Mouse (Mus musculus) embryonic facial prominence, embryonic 11.5 days (tissue): Measurements from ENCODE around the gene Ralgps1. TPM values are rescaled to one million over a fixed set of nuclear protein-coding genes. Genes with fewer than 3 reads are reported as not detected.

Source experiments
- ATAC-seq: fragments of 200-750 bp; cut with Nextera tagmentation; replicated peaks from 2 replicates; pipeline ENCODE4 v1.8.0; 2017; ENCODE audit warnings: low read depth; ENCODE audit not compliant: insufficient number of reproducible peaks, low FRiP score, low TSS enrichment
- DNase-seq: peaks from one replicate; pipeline ENCODE4 v3.0.0-alpha.2; 2015; ENCODE audit warnings: low spot score
- H3K27ac ChIP-seq: fragments of 300-500 bp; sonication (generic); replicated peaks from 2 replicates; pipeline ENCODE4 v1.5.1; 2014; ENCODE audit warnings: mild to moderate bottlenecking, low read depth, low read length, control low read depth
- H3K27me3 ChIP-seq: fragments of 300-500 bp; sonication (generic); 2 replicates; pipeline ENCODE4 v1.6.1; 2014; ENCODE audit warnings: mild to moderate bottlenecking, low read length, moderate library complexity, mixed read lengths; ENCODE audit not compliant: control insufficient read depth, insufficient read depth
- H3K36me3 ChIP-seq: fragments of 300-500 bp; sonication (generic); replicated peaks from 2 replicates; pipeline ENCODE4 v1.6.1; 2014; ENCODE audit warnings: low read depth, mild to moderate bottlenecking, low read length, moderate library complexity, mixed read lengths; ENCODE audit not compliant: control insufficient read depth, insufficient read depth
- H3K4me1 ChIP-seq: fragments of 300-500 bp; sonication (generic); 2 replicates; pipeline ENCODE4 v1.6.1; 2014; ENCODE audit warnings: low read length, mixed read lengths; ENCODE audit not compliant: control insufficient read depth, insufficient read depth
- H3K4me2 ChIP-seq: fragments of 300-500 bp; sonication (generic); 2 replicates; pipeline ENCODE4 v1.6.1; 2014; ENCODE audit warnings: low read depth, mild to moderate bottlenecking, control low read depth, low read length, moderate library complexity
- H3K4me3 ChIP-seq: fragments of 300-500 bp; sonication (generic); 2 replicates; pipeline ENCODE4 v1.5.1; 2014; ENCODE audit warnings: low read depth, low read length, control low read depth
- H3K9ac ChIP-seq: fragments of 300-500 bp; sonication (generic); replicated peaks from 2 replicates; pipeline ENCODE4 v1.6.1; 2014; ENCODE audit warnings: mild to moderate bottlenecking, control low read depth, low read length
- H3K9me3 ChIP-seq: fragments of 300-500 bp; sonication (generic); replicated peaks from 2 replicates; pipeline ENCODE4 v1.6.1; 2016; ENCODE audit warnings: mild to moderate bottlenecking, low read length, inconsistent platforms, mixed read lengths; ENCODE audit not compliant: control insufficient read depth
- WGBS: fragments of 180-500 bp; shearing (Covaris S2); extraction: QIAGEN DNeasy Blood & Tissue Kit; methylation state at CpG from one replicate; pipeline ENCODE4 v1.1.7; 2014; 5-methylcytosine and 5-hydroxymethylcytosine counted together
- polyA plus RNA-seq: library from polyadenylated mRNA; unstranded; fragments of >200 nt; fragmentation: Nextera tagmentation; extraction: Ambion mirVana; gene quantifications from 2 replicates; pipeline ENCODE4 v1.2.1, GENCODE M21; 2014

Ralgps1 gene
- polyA plus RNA-seq, 1 experiment from 2014 or later: 3.9 TPM

DNA sequence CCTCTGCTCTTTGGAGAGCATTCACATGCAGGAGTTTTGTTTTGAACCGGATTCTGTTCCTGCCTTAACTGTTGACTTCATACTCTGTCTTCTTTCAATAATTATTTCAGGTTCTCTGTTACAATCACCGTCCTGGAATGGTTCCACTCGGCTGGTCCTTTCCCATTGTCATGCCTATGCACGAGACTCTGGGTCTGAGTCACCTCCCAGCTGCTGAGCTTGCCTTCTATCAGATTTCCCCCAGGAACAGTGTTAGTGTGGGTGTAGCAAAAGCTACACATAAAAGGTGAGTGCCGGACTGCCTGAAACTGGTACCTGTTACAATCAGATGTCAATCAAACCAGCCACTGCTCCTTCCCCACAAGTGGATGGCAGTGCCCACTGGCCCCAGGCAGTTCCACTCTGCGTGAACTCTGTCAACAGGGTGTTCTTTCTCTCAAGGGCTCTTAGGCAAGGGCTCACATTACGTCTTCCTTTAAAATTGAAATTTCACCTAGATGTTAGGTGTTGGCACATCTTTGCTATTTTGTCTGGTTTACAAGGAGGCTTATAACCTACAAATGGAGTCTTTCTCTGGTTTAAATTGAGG, 13.9 kb downstream of the Ralgps1 start:
- H3K36me3 ChIP-seq: no peaks in the 10 kb centered on the region
- 83% methylated on average over 7 of the region's 7 CpGs for WGBS
- no peaks in the 10 kb centered on the region for H3K9me3 ChIP-seq
- H3K9ac ChIP-seq: no peak overlapping the region
- DNase-seq (no peak), ATAC-seq (no peak)
- no peaks in the 10 kb centered on the region for H3K27me3 ChIP-seq
- no peak overlapping the region for H3K4me3 ChIP-seq
- H3K4me2 ChIP-seq: no peak overlapping the region
- H3K27ac ChIP-seq: no peak overlapping the region
- H3K4me1 ChIP-seq: no peaks in the 10 kb centered on the region

- Histone ChIP-seq H3K9ac (no peak overlapping the region), H3K4me1 (no peaks in the 10 kb centered on the region), H3K9me3 (no peaks in the 10 kb centered on the region), H3K27ac (no peak overlapping the region), H3K4me2 (no peak overlapping the region), H3K36me3 (no peaks in the 10 kb centered on the region), H3K27me3 (no peaks in the 10 kb centered on the region), H3K4me3 (no peak overlapping the region)
- no peak for DNase-seq
- 90% methylated on average over 6 of the region's 6 CpGs for WGBS
- no peak for ATAC-seq
These were observed 15.7 kb downstream of the Ralgps1 start for GRCm38 (mm10) chr2:33355558-33355957.

DNA sequence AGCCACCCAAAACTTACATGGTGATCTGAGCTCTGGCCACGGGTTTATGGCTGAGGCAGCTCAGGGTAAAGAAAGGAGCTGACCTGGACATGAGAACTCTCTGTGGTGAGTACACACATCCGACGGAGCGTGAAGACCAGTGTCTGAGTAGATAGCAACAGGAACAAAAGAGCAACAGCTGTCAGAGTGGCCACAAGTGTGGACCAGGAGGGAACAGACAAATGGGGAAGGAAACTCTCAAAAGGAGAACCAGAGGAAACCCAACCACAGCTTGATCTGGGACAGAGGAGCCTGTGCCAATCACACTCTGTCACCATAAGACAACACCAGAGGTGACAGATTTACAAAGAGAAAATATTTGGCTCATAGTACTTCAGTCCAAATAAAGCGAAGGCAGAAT, 17.9 kb downstream of the Ralgps1 start:
- WGBS: 70% methylated on average over 5 of the region's 5 CpGs
- no peaks in the 10 kb centered on the region for H3K4me1 ChIP-seq
- no peak overlapping the region for H3K4me2 ChIP-seq
- H3K9me3 ChIP-seq: no peaks in the 10 kb centered on the region
- ATAC-seq (no peak), DNase-seq (no peak)
- H3K36me3 ChIP-seq: no peaks in the 10 kb centered on the region
- no peak overlapping the region for H3K4me3 ChIP-seq
- no peaks in the 10 kb centered on the region for H3K27me3 ChIP-seq
- H3K9ac ChIP-seq: no peak overlapping the region
- no peak overlapping the region for H3K27ac ChIP-seq

- Histone ChIP-seq H3K4me3 (no peak overlapping the region), H3K4me2 (no peak overlapping the region), H3K27ac (no peak overlapping the region), H3K27me3 (no peaks in the 10 kb centered on the region), H3K4me1 (no peaks in the 10 kb centered on the region), H3K9ac (no peak overlapping the region), H3K36me3 (no peaks in the 10 kb centered on the region), H3K9me3 (no peaks in the 10 kb centered on the region)
- ATAC-seq: no peak
- no peak for DNase-seq
- 95% methylated on average over 3 of the region's 3 CpGs for WGBS
These were observed 19.8 kb downstream of the Ralgps1 start for GRCm38 (mm10) chr2:33351449-33351848.

- Histone ChIP-seq H3K9ac (no peak overlapping the region), H3K4me3 (no peak overlapping the region), H3K27ac (no peak overlapping the region), H3K36me3 (no peaks in the 10 kb centered on the region), H3K4me2 (no peak overlapping the region), H3K27me3 (no peaks in the 10 kb centered on the region), H3K4me1 (no peaks in the 10 kb centered on the region; the same call in 1 of the 2 replicates), H3K9me3 (no peaks in the 10 kb centered on the region)
- ATAC-seq (no peak; the same call in 1 of the 2 replicates), DNase-seq (no peak)
- WGBS: 61% methylated on average over 6 of the region's 6 CpGs
These were observed 20.4 kb downstream of the Ralgps1 start for GRCm38 (mm10) chr2:33350921-33351320.

GRCm38 (mm10) chr2:33349581-33349980, 21.7 kb downstream of the Ralgps1 start:
- WGBS: 59% methylated on average over 2 of the region's 2 CpGs
- DNase-seq (no peak), ATAC-seq (no peak)
- Histone ChIP-seq H3K4me2 (no peak overlapping the region), H3K9me3 (no peaks in the 10 kb centered on the region), H3K27me3 (no peaks in the 10 kb centered on the region), H3K36me3 (no peaks in the 10 kb centered on the region), H3K4me3 (no peak overlapping the region), H3K27ac (no peak overlapping the region), H3K4me1 (no peaks in the 10 kb centered on the region; the same call in 1 of the 2 replicates), H3K9ac (no peak overlapping the region)

- H3K4me3 ChIP-seq: no peak overlapping the region
- no peaks in the 10 kb centered on the region for H3K36me3 ChIP-seq
- H3K9ac ChIP-seq: no peak overlapping the region
- H3K4me2 ChIP-seq: no peak overlapping the region
- WGBS: 31% methylated on average over 2 of the region's 2 CpGs
- no peak for ATAC-seq
- no peak overlapping the region for H3K27ac ChIP-seq
- no peaks in the 10 kb centered on the region for H3K27me3 ChIP-seq
- H3K9me3 ChIP-seq: no peaks in the 10 kb centered on the region
- H3K4me1 ChIP-seq: no peaks in the 10 kb centered on the region; the same call in 1 of the 2 replicates
- DNase-seq: peak; percentile 89
These were observed 22.2 kb downstream of the Ralgps1 start for GRCm38 (mm10) chr2:33349081-33349480.

DNA sequence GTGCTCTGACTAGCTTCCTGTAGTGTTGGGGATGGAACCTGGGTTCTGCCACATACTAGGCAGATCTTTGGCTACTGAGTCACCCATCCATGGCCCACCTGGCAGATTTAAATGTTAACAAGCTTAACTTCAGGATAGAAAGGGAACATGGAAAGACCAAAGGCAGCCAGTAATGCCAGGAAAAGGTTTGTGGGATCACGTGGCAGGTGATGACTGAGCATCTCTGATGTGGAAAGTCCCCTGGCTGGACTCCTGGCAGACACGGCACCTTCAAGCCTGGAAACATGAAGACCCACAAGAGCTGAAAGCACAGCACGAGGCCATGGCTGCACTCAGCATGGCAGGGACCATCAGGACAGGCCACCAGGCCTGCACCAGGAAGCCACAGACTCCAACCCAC, 23.0 kb downstream of the Ralgps1 start:
- DNase-seq (no peak), ATAC-seq (no peak)
- Histone ChIP-seq H3K27ac (no peak overlapping the region), H3K36me3 (no peaks in the 10 kb centered on the region), H3K9me3 (no peaks in the 10 kb centered on the region), H3K4me3 (no peak overlapping the region), H3K27me3 (no peaks in the 10 kb centered on the region), H3K4me2 (no peak overlapping the region), H3K4me1 (no peaks in the 10 kb centered on the region; the same call in 1 of the 2 replicates), H3K9ac (no peak overlapping the region)
- 77% methylated on average over 3 of the region's 3 CpGs for WGBS
